Mouse (Mus musculus): ENCODE results near the gene Derl3. TPM values are rescaled to one million over a fixed set of nuclear protein-coding genes. Genes with fewer than 3 reads are reported as not detected.

Gene Derl3
- total and polyA plus RNA-seq, 3 experiments = 13.1 to 36.6 (median 36.2) TPM

DNA sequence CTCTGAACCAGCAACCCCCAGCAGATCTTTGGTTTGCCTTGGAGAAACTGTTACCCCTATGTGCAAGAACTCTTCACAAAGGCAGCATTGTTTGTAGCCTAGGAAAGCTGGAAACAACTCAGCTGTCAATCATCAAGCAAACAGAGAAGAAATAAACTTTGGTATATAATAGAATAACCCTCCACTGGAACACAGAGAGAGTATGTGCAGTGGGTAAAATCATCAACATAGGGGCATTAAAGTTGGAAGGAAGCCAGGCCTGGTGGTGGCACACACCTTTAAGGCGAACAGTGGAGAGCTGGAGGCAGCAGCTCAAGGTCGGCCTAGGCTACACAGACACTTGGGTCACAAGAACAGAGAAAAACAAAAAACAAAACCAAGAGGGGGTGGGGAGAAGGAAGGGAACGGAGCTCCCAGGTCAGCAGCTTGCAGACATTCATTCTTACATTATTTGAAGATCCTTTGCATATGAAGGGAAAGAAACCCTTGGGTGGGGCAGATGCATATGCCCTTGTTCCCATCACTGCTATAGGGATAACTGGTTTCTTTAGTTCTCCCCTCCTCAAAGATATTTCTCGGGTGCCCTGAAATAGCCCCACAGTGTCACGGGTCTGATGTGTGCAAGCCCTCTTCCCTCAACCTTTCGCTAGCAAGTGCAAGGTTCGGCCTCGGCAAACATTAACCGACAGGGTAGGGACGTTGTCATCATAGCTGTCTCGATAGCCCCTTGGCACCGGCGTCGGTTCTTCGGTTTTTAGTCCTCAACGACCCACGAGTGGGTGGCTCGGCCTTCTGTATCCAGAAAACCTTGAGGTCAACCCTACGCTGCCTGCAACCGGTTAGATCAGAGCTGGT, 11.4 kb upstream of the Derl3 start:
- in situ Hi-C loops (cut with MboI; ENCODE audit: low pct_ligation_motif_present, low pct_unique_long_range_greater_than_20kb, low sequenced_read_pairs) = loop anchor here (10.0 kb wide), 2 partner anchors 73 to 323 kb away; partner anchors contain the start of gene Gm5134

DNA sequence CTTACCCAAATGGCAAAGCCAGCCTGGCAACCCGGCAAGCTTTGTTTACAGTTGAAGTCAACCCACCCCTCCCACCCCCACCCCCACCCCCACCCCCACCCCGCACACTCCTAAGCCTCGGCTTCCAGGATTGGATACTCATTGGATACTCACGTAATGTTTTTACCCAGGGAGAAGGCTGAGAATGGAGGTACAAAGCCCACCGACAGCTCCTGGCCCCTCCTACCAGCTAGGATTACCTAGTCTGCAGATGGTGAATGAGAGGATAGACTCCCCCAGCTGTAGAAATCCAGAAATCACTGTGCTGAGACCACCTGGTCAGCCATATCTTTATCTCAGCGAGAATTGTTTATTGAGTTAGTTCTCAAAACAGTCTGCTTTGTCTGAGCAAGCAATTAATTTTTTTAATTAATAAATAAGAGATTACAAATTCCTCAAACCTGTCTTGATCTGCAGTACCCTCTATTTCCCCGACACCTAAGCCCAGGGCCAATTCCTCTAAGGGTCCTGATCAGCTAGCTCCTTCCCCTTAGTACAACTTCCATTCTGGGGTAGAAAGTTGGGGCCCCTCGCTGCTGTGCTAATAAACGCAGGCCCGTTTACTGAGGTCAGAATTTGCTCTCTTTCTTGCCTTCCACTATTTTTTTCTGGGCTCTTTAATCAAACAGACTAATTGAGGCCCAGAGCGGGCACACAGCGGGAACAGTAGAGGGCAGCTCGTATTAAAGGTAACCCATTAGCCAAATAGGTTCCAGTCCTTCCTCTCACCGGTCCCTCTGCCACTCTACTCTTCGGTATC, 10.6 kb upstream of the Derl3 start:
- Histone ChIP-seq H3K9ac (ENCODE audit: insufficient read depth, low read depth) (no peak overlapping the region), H3K4me3 (replicated peaks in 1 of 3; ENCODE audit: low read depth in 2 of 3, low read length in 2 of 3, poor library complexity in 1 of 3) (no peak overlapping the region), H3K4me1 (ENCODE audit: control insufficient read depth in 1 of 2, insufficient read depth in 2 of 2) (peaks cover 4 to 14% of the 10 kb centered on the region in 2 experiments; a peak in 2 of 4 replicates), H3K4me2 (ENCODE audit: insufficient read depth, low read depth, poor library complexity, severe bottlenecking) (peak overlapping the region; percentile 52; the same call in 1 of the 2 replicates), H3K79me2 (replicated peaks; ENCODE audit: control insufficient read depth, extremely low read depth, insufficient read depth, poor library complexity, severe bottlenecking) (no peaks in the 10 kb centered on the region), H3K9me3 (replicated peaks; ENCODE audit: low read length) (no peaks in the 10 kb centered on the region), H3K27ac (ENCODE audit: insufficient read depth, low read depth) (no peak overlapping the region), H3K27me3 (replicated peaks) (no peaks in the 10 kb centered on the region), H3K36me3 (replicated peaks in 1 of 2; ENCODE audit: control insufficient read depth in 1 of 2, insufficient read depth in 1 of 2, low read length in 1 of 2) (no peaks in the 10 kb centered on the region)
- DNase-seq (ENCODE audit: extremely low read depth) = no peak
- dilution Hi-C loops (cut with MboI; ENCODE audit: extremely low pct_ligation_motif_present, extremely low pct_unique_long_range_greater_than_20kb, low sequenced_read_pairs) = no loop called here
- in situ Hi-C loops (cut with MboI; ENCODE audit: low pct_ligation_motif_present, low pct_unique_long_range_greater_than_20kb, low sequenced_read_pairs) = loop anchor here (10.0 kb wide), 2 partner anchors 72 to 322 kb away; partner anchors contain the start of gene Gm5134
- no peak for TF ChIP-seq RAD21 (IDR thresholded peaks at IDR 0.05; ENCODE audit: low read depth, low read length)

More for the DNA sequence above, 11.4 kb upstream of the Derl3 start:
- no peaks in the 10 kb centered on the region for H3K36me3 ChIP-seq (replicated peaks in 1 of 2; ENCODE audit: control insufficient read depth in 1 of 2, insufficient read depth in 1 of 2, low read length in 1 of 2)
- H3K4me1 ChIP-seq (ENCODE audit: control insufficient read depth in 1 of 2, insufficient read depth in 2 of 2) = peaks cover 1 to 7% of the 10 kb centered on the region in 2 experiments; a peak in 2 of 4 replicates
- H3K79me2 ChIP-seq (replicated peaks; ENCODE audit: control insufficient read depth, extremely low read depth, insufficient read depth, poor library complexity, severe bottlenecking) = no peaks in the 10 kb centered on the region
- no peak overlapping the region for H3K4me3 ChIP-seq (replicated peaks in 1 of 3; ENCODE audit: low read depth in 2 of 3, low read length in 2 of 3, poor library complexity in 1 of 3)
- no peak for DNase-seq (ENCODE audit: extremely low read depth)
- dilution Hi-C loops (cut with MboI; ENCODE audit: extremely low pct_ligation_motif_present, extremely low pct_unique_long_range_greater_than_20kb, low sequenced_read_pairs) = no loop called here
- no peak for TF ChIP-seq ZNF384 (IDR thresholded peaks at IDR 0.05; ENCODE audit: low read depth, low read length)
- TF ChIP-seq ETS1 (conservative IDR thresholded peaks at IDR 0.05; ENCODE audit: low read depth, low read length) = no peak
- no peak for TF ChIP-seq POLR2A (IDR thresholded peaks at IDR 0.05; ENCODE audit: low read depth, low read length)
- TF ChIP-seq ZKSCAN1 (IDR thresholded peaks at IDR 0.05; ENCODE audit: borderline replicate concordance, low read depth, low read length) = no peak
- TF ChIP-seq USF1 (IDR thresholded peaks at IDR 0.05; ENCODE audit: low read depth, low read length) = no peak
- no peak for TF ChIP-seq TCF12 (IDR thresholded peaks at IDR 0.05; ENCODE audit: low read depth, low read length)
- no peak for TF ChIP-seq MAZ (IDR thresholded peaks at IDR 0.05; ENCODE audit: low read depth, low read length)
- no peak for TF ChIP-seq RCOR1 (conservative IDR thresholded peaks at IDR 0.05; ENCODE audit: low read depth, low read length)
- H3K9ac ChIP-seq (ENCODE audit: insufficient read depth, low read depth) = no peak overlapping the region
- no peak overlapping the region for H3K4me2 ChIP-seq (ENCODE audit: insufficient read depth, low read depth, poor library complexity, severe bottlenecking)
- no peaks in the 10 kb centered on the region for H3K9me3 ChIP-seq (replicated peaks; ENCODE audit: low read length)
- no peaks in the 10 kb centered on the region for H3K27me3 ChIP-seq (replicated peaks)
- no peak overlapping the region for H3K27ac ChIP-seq (ENCODE audit: insufficient read depth, low read depth)

DNA sequence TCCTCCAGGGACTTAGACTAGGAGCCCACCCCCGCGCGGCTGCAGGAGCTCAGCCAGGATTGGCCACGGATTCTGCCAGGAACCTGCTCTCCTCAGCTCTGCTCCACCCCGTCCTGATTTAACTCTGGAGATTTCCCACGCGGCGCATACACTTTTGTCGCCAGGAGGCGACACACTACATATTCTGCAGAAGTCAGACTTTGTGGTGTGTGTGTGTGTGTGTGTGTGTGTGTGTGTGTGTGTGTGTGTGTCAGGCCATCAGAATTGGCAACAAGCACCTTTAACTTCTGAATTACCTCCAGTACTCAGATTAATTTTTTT, 10.0 kb upstream of the Derl3 start:
- H3K79me2 ChIP-seq (replicated peaks; ENCODE audit: control insufficient read depth, extremely low read depth, insufficient read depth, poor library complexity, severe bottlenecking) = no peaks in the 10 kb centered on the region
- no peak overlapping the region for H3K4me3 ChIP-seq (replicated peaks in 1 of 3; ENCODE audit: low read depth in 2 of 3, low read length in 2 of 3, poor library complexity in 1 of 3)
- peak; percentile 82 for DNase-seq (ENCODE audit: extremely low read depth)
- peak overlapping the region; percentile 52; the same call in 1 of the 2 replicates for H3K4me2 ChIP-seq (ENCODE audit: insufficient read depth, low read depth, poor library complexity, severe bottlenecking)
- no peaks in the 10 kb centered on the region for H3K27me3 ChIP-seq (replicated peaks)
- no peak overlapping the region for H3K27ac ChIP-seq (ENCODE audit: insufficient read depth, low read depth)
- H3K9ac ChIP-seq (ENCODE audit: insufficient read depth, low read depth) = no peak overlapping the region
- no peaks in the 10 kb centered on the region for H3K36me3 ChIP-seq (replicated peaks in 1 of 2; ENCODE audit: control insufficient read depth in 1 of 2, insufficient read depth in 1 of 2, low read length in 1 of 2)
- dilution Hi-C loops (cut with MboI; ENCODE audit: extremely low pct_ligation_motif_present, extremely low pct_unique_long_range_greater_than_20kb, low sequenced_read_pairs) (no loop called here), in situ Hi-C loops (cut with MboI; ENCODE audit: low pct_ligation_motif_present, low pct_unique_long_range_greater_than_20kb, low sequenced_read_pairs) (loop anchor here (10.0 kb wide), 2 partner anchors 72 to 322 kb away; partner anchors contain the start of gene Gm5134)
- no peaks in the 10 kb centered on the region for H3K9me3 ChIP-seq (replicated peaks; ENCODE audit: low read length)
- H3K4me1 ChIP-seq (ENCODE audit: control insufficient read depth in 1 of 2, insufficient read depth in 2 of 2) = peaks cover 4 to 17% of the 10 kb centered on the region in 2 experiments; a peak in 2 of 4 replicates
- TF ChIP-seq SMC3 (IDR thresholded peaks at IDR 0.05; ENCODE audit: low read depth, low read length) = peak; percentile 98
- TF ChIP-seq IRF4 (IDR thresholded peaks at IDR 0.05; ENCODE audit: low read depth, low read length) = peak; percentile 80
- peak; percentile 59 for TF ChIP-seq BHLHE40 (IDR thresholded peaks at IDR 0.05; ENCODE audit: low read depth, low read length)
- TF ChIP-seq GABPA (IDR thresholded peaks at IDR 0.05; ENCODE audit: insufficient replicate concordance, low read depth, low read length) = no peak
- 0 out of 2 replicates have a peak, but pooled peaks have one; percentile 30 for TF ChIP-seq JUND (conservative IDR thresholded peaks at IDR 0.05; ENCODE audit: low read depth, low read length)
- TF ChIP-seq TCF12 (IDR thresholded peaks at IDR 0.05; ENCODE audit: low read depth, low read length) = peak; percentile 57
- TF ChIP-seq ZNF384 (IDR thresholded peaks at IDR 0.05; ENCODE audit: low read depth, low read length) = peak; percentile 90
- TF ChIP-seq ETS1 (conservative IDR thresholded peaks at IDR 0.05; ENCODE audit: low read depth, low read length) = no peak; the same call in 1 of the 2 replicates
- TF ChIP-seq MXI1 (IDR thresholded peaks at IDR 0.05; ENCODE audit: low read depth, low read length) = peak; percentile 75; the same call in 1 of the 2 replicates
- peak; percentile 74 for TF ChIP-seq SIN3A (IDR thresholded peaks at IDR 0.05; ENCODE audit: low read length)
- TF ChIP-seq POLR2AphosphoS2 (IDR thresholded peaks at IDR 0.05; ENCODE audit: low read depth, low read length) = no peak
- no peak for TF ChIP-seq ZKSCAN1 (IDR thresholded peaks at IDR 0.05; ENCODE audit: borderline replicate concordance, low read depth, low read length)
- TF ChIP-seq HCFC1 (IDR thresholded peaks at IDR 0.05; ENCODE audit: low read depth, low read length) = peak; percentile 53
- no peak for TF ChIP-seq UBTF (IDR thresholded peaks at IDR 0.05; ENCODE audit: low read depth, low read length)
- TF ChIP-seq MYC (IDR thresholded peaks at IDR 0.05; ENCODE audit: low read depth, low read length) = peak; percentile 90
- no peak for TF ChIP-seq EP300 (IDR thresholded peaks at IDR 0.05; ENCODE audit: low read length)

Data from CH12.LX (cell line).